Mouse (Mus musculus): ENCODE results near the gene Nfib. TPM values are rescaled to one million over a fixed set of nuclear protein-coding genes. Genes with fewer than 3 reads are reported as not detected.
A peak's percentile ranks its signal among the peaks of the same experiment; 100 is the strongest.

Nfib gene
- polyA plus RNA-seq, 1 experiment from 2014 or later, result 13.5 TPM

GRCm38 (mm10) chr4:82617257-82617656, 88.3 kb downstream of the Nfib start:
- no peak for ATAC-seq
- Histone ChIP-seq H3K4me1 (replicated peaks; ENCODE audit: control insufficient read depth, insufficient read depth, low read length) (no peaks in the 10 kb centered on the region), H3K4me3 (ENCODE audit: low read depth, low read length) (no peak overlapping the region), H3K27me3 (replicated peaks; ENCODE audit: control insufficient read depth, insufficient read depth, low read length) (no peaks in the 10 kb centered on the region), H3K36me3 (ENCODE audit: control insufficient read depth, insufficient read depth) (no peaks in the 10 kb centered on the region), H3K9me3 (ENCODE audit: control insufficient read depth) (no peaks in the 10 kb centered on the region), H3K9ac (ENCODE audit: low read depth, low read length) (no peak overlapping the region), H3K4me2 (replicated peaks; ENCODE audit: low read depth) (no peak overlapping the region), H3K27ac (ENCODE audit: low read depth, low read length) (no peak overlapping the region)
- 89% methylated on average over 10 of the region's 10 CpGs for WGBS
- TF ChIP-seq CTCF (IDR thresholded peaks at IDR 0.05; ENCODE audit: low read depth), result no peak

- Histone ChIP-seq H3K9me3 (ENCODE audit: control insufficient read depth) (no peaks in the 10 kb centered on the region), H3K36me3 (ENCODE audit: control insufficient read depth, insufficient read depth) (no peaks in the 10 kb centered on the region), H3K4me1 (replicated peaks; ENCODE audit: control insufficient read depth, insufficient read depth, low read length) (no peaks in the 10 kb centered on the region), H3K9ac (ENCODE audit: low read depth, low read length) (no peak overlapping the region), H3K4me3 (ENCODE audit: low read depth, low read length) (no peak overlapping the region), H3K4me2 (replicated peaks; ENCODE audit: low read depth) (no peak overlapping the region), H3K27me3 (replicated peaks; ENCODE audit: control insufficient read depth, insufficient read depth, low read length) (no peaks in the 10 kb centered on the region), H3K27ac (ENCODE audit: low read depth, low read length) (no peak overlapping the region)
- TF ChIP-seq CTCF (IDR thresholded peaks at IDR 0.05; ENCODE audit: low read depth), result no peak
- 85% methylated on average over 5 of the region's 5 CpGs for WGBS
- ATAC-seq, result no peak
These were observed 89.8 kb downstream of the Nfib start for GRCm38 (mm10) chr4:82615712-82616111.

GRCm38 (mm10) chr4:82614466-82614805, 91.1 kb downstream of the Nfib start:
- no peak for TF ChIP-seq CTCF (IDR thresholded peaks at IDR 0.05; ENCODE audit: low read depth)
- no peaks in the 10 kb centered on the region for H3K27me3 ChIP-seq (replicated peaks; ENCODE audit: control insufficient read depth, insufficient read depth, low read length)
- no peak overlapping the region for H3K27ac ChIP-seq (ENCODE audit: low read depth, low read length)
- H3K9ac ChIP-seq (ENCODE audit: low read depth, low read length), result no peak overlapping the region
- WGBS, result 70% methylated on average over 7 of the region's 7 CpGs
- H3K9me3 ChIP-seq (ENCODE audit: control insufficient read depth), result no peaks in the 10 kb centered on the region
- H3K4me1 ChIP-seq (replicated peaks; ENCODE audit: control insufficient read depth, insufficient read depth, low read length), result no peaks in the 10 kb centered on the region
- no peak overlapping the region for H3K4me3 ChIP-seq (ENCODE audit: low read depth, low read length)
- H3K36me3 ChIP-seq (ENCODE audit: control insufficient read depth, insufficient read depth), result no peaks in the 10 kb centered on the region
- no peak overlapping the region for H3K4me2 ChIP-seq (replicated peaks; ENCODE audit: low read depth)
- ATAC-seq, result no peak

GRCm38 (mm10) chr4:82613606-82614465, 91.7 kb downstream of the Nfib start:
- H3K9me3 ChIP-seq (ENCODE audit: control insufficient read depth), result no peaks in the 10 kb centered on the region
- H3K4me1 ChIP-seq (replicated peaks; ENCODE audit: control insufficient read depth, insufficient read depth, low read length), result no peaks in the 10 kb centered on the region
- TF ChIP-seq CTCF (IDR thresholded peaks at IDR 0.05; ENCODE audit: low read depth), result peak; percentile 73
- H3K9ac ChIP-seq (ENCODE audit: low read depth, low read length), result no peak overlapping the region
- no peak overlapping the region for H3K4me3 ChIP-seq (ENCODE audit: low read depth, low read length)
- H3K36me3 ChIP-seq (ENCODE audit: control insufficient read depth, insufficient read depth), result no peaks in the 10 kb centered on the region
- no peaks in the 10 kb centered on the region for H3K27me3 ChIP-seq (replicated peaks; ENCODE audit: control insufficient read depth, insufficient read depth, low read length)
- ATAC-seq, result peak; percentile 19; the same call in 1 of the 2 replicates
- no peak overlapping the region for H3K27ac ChIP-seq (ENCODE audit: low read depth, low read length)
- WGBS, result 44% methylated on average over 7 of the region's 7 CpGs
- no peak overlapping the region for H3K4me2 ChIP-seq (replicated peaks; ENCODE audit: low read depth)

GRCm38 (mm10) chr4:82609676-82610075, 95.9 kb downstream of the Nfib start:
- Histone ChIP-seq H3K4me2 (replicated peaks; ENCODE audit: low read depth) (no peak overlapping the region), H3K9ac (ENCODE audit: low read depth, low read length) (no peak overlapping the region), H3K36me3 (ENCODE audit: control insufficient read depth, insufficient read depth) (no peaks in the 10 kb centered on the region), H3K4me3 (ENCODE audit: low read depth, low read length) (no peak overlapping the region), H3K9me3 (ENCODE audit: control insufficient read depth) (no peaks in the 10 kb centered on the region), H3K27ac (ENCODE audit: low read depth, low read length) (no peak overlapping the region), H3K27me3 (replicated peaks; ENCODE audit: control insufficient read depth, insufficient read depth, low read length) (no peaks in the 10 kb centered on the region), H3K4me1 (replicated peaks; ENCODE audit: control insufficient read depth, insufficient read depth, low read length) (no peaks in the 10 kb centered on the region; the same call in 1 of the 2 replicates)
- no peak for TF ChIP-seq CTCF (IDR thresholded peaks at IDR 0.05; ENCODE audit: low read depth)
- ATAC-seq, result no peak
- WGBS, result 62% methylated on average over 4 of the region's 4 CpGs

- no peak overlapping the region for H3K4me2 ChIP-seq (replicated peaks; ENCODE audit: low read depth)
- H3K36me3 ChIP-seq (ENCODE audit: control insufficient read depth, insufficient read depth), result no peaks in the 10 kb centered on the region
- no peaks in the 10 kb centered on the region; the same call in 1 of the 2 replicates for H3K4me1 ChIP-seq (replicated peaks; ENCODE audit: control insufficient read depth, insufficient read depth, low read length)
- H3K4me3 ChIP-seq (ENCODE audit: low read depth, low read length), result no peak overlapping the region
- H3K27me3 ChIP-seq (replicated peaks; ENCODE audit: control insufficient read depth, insufficient read depth, low read length), result no peaks in the 10 kb centered on the region
- WGBS, result 70% methylated on average over 9 of the region's 9 CpGs
- H3K9me3 ChIP-seq (ENCODE audit: control insufficient read depth), result no peaks in the 10 kb centered on the region
- no peak for ATAC-seq
- H3K9ac ChIP-seq (ENCODE audit: low read depth, low read length), result no peak overlapping the region
- TF ChIP-seq CTCF (IDR thresholded peaks at IDR 0.05; ENCODE audit: low read depth), result no peak
- no peak overlapping the region for H3K27ac ChIP-seq (ENCODE audit: low read depth, low read length)
These were observed 96.6 kb downstream of the Nfib start for GRCm38 (mm10) chr4:82608768-82609610.

Data from intestine, postnatal 0 days (tissue).